Mouse (Mus musculus) lung, postnatal 14 days (tissue): Measurements from ENCODE around the gene Trmt10c.
"Not testable (repeated sequence)": the region's sequence is repeated elsewhere in the genome, so short reads cannot be mapped to it uniquely, and the experiment has no call there.

Experiments
- DNase-seq: peaks from one replicate; pipeline ENCODE4 v3.0.0; 2021

Trmt10c gene

DNA sequence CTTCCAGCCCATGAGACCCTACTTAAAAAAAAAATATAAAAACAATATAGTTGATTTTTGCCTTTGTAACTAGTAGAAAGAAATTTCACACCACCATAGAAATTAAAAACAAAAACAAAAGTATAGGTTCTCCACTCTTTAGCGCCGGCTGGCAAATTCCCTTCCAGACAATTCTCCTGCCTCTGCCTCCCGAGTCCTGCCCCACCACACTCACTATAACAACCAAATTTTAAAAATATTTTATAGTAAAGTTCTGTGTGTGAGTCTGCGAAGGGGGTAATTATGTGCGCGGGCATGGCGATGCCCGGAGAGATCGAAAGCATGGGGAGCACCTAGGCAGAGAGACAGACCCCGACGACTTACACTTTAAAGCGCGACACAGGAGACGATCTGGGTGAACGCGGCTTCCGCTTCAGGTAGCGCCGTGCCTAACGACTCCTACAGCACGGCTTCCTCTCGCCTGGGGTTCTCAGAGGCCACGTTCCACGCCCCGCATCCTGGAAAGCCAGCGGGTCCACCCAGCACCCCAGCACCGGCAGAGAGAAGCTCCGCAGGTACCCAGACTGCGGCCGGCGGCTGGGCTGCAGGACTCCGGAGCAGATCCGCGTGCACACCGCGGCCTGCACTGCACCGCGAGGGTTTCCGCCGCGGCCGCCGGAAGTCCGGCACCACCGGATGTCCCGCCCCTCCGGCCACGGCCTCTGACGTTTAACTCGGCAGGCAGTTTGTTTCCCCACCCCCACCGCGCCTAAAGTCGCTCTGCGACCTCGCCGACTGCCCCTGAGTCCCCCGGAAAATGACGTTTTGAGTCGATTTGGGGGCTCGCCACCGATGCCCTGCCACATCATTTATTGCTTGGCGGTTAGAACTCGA lies at the start of gene Trmt10c:
Trmt10c (minus strand) TSS at position 682 of the 873 bp plus-strand sequence.
- DNase-seq = peak; percentile 95

DNA sequence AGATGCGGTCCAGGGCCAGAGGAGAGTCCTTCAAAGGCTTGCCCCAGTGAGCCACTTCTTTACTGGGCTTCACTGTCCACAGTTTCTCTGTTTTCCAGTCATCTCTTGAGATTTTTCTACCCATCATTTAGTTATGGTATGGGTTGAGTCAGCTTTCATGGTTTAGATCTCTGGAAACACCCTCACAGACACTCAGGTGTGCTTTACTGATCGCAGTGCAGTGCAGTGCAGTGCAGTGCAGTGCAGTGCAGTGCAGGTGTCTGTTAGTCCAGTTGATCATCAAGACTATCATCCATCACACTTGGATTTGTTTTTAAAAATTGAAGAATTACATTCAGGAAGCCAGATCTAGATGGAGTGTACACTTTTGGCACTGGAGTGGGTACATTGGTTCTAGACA lies 48.7 kb upstream of the Trmt10c start:
- no peak for DNase-seq

GRCm38 (mm10) chr16:56081691-56082090 lies 44.1 kb upstream of the Trmt10c start:
- no peak for DNase-seq

GRCm38 (mm10) chr16:56079419-56079818 lies 41.8 kb upstream of the Trmt10c start:
- no peak for DNase-seq

- no peak for DNase-seq
Observed at GRCm38 (mm10) chr16:56076121-56076869, 38.7 kb upstream of the Trmt10c start.

- DNase-seq = peak; percentile 83
Observed at GRCm38 (mm10) chr16:56075222-56076111, 37.8 kb upstream of the Trmt10c start.

DNA sequence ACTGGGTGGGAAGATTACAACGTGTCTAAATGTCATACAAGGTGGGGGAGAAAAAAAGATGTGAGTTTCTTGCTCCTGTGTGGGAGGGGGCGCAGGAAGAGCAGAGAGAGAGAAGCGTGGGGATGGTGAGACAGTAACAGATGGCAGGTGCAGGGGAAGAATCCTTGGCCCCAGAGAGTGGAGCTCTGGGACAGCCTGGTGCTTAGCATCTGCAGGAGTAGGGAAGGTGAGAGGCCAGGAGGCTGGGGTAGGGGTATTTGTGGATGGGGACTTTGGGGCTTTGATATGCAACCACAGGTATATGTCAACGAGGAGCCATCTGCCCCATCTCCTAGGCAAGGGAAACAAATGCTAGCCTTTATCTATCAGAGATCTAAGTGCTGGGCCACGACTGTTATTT lies 36.9 kb upstream of the Trmt10c start:
- DNase-seq = no peak

DNA sequence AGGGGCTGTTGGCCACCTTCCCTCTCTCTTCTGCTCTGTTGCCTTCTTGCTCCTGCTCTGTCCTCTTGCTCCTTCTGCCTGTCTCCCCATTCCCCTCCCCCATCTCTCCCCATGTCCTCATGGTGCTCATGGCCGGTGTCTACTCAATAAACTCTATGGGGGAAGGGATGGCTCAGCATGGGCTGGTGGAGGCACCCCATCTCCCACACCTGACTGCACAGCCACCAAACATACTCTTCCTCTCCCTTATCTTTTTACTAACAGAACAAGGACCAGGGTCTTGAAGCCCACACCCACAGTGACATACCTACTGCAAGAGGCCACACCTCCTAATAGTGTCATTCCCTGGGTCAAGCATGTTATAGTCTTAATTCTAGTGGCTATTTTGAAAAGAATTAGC lies 36.5 kb upstream of the Trmt10c start:
- no peak for DNase-seq

- not testable (repeated sequence) for DNase-seq
Observed at GRCm38 (mm10) chr16:56073150-56073549, 35.5 kb upstream of the Trmt10c start.

DNA sequence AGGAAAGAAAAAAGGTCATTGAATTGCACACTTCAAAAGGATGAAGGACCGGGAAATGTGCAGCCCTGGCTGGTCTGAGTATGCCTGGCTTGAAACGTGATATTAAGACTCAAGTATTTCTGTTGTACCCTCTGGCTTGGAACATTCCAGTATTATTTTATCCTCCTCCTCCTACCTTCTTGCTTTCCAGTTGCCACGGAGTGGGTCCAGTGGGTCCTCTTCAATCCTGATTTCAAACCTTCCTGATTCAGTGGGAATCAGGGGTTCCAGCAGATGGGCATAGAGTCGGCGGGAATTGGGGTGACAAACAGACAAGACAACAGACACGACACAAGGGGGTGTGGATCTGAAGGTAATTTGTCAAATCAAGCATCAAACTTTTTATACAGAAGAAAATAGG lies 34.9 kb upstream of the Trmt10c start:
- DNase-seq = no peak

DNA sequence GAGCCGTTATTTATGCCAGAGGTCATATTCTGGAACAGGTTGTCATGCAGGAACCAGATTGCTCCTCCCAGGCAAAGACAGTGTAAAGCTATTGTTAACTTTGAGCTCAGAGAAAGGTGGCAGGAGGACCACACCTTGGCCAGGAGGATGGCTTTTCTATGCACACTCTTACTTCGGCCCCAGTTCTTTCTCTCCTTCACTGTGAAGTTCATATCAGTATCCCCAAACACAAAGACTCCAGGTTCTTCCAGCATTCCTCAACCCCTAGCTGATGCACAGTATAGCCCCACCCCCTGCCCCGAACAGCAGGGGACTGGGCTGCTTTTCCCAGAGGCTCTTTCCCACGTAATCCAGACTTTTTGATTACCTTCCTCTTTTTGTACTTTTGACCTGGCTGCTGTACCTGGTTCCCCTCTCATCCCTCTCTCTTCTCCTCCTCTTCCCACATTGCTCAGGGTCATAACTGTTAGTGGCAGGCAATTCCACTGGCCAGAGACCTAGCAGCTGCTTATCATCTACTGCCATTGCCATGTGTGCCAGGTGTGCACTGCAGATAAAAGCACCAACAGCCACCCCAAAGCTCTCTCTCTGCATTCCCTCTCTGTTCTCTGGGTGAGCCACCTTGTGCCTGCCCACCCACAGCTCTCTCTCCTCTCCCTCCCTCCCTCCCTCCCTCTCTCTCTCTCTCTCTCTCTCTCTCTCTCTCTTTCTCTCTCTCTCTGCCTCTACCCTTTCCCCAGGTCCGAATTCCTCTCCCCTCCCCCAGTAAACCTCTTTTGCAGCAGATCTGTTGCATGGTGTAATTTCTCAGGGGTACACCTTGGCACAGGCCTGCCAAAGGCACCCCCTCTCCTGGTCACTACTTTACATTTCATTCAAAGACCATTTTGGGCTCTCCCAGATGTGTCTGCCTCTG lies 34.0 kb upstream of the Trmt10c start:
- DNase-seq = no peak

- no peak for DNase-seq
Observed at GRCm38 (mm10) chr16:56068523-56069070, 31.0 kb upstream of the Trmt10c start.

GRCm38 (mm10) chr16:56066113-56066512 lies 28.5 kb upstream of the Trmt10c start:
- DNase-seq = no peak

DNA sequence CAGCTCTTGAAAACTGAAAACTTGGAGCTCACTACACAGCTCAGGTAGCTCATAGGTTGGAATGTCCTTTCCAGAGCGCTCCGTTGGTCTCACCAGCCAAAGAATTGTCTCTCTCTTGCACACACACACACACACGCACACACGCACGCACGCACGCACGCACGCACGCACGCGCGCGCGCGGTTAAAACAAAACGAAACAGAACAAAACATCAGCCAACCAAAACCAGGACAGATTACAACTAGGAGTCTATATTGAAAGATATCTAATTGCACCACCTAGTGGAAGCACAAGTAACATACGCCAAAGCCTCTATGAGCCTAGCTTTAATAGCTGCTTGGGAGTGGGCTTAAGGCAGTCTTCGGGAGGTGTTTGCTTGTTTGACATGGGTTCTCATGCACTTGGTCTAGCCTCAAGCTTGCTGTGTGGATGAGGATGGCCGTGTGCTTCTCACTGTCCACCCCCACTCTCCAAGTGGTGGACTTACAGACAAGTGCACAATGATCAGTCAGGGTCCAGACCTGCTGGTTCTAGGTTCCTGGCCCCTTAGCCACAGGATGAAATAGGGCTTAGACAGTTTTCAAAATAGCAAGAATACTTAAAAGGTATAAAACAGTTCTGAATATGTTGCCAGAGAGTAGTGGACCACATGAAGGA lies 26.8 kb upstream of the Trmt10c start:
- DNase-seq = peak; percentile 52

DNA sequence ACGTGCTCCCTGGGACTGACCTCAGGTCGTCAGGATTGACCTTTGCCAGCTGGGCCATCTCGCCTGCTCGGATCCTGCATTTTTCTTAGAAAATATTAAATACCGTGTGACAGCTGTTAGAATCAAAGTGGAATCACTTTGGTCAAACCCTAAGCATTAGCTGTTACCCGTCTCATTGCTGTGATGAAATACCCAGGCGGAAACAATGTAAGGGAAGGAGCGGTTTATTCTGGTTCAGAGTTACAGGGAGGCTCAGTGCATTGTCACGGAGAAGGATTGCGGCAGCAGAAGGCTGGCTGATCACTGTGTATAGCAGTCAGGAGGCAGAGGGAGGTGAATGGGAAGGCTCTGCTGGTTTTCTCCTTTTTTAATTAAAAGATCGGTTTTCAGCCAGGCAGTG lies 25.4 kb upstream of the Trmt10c start:
- DNase-seq = no peak

GRCm38 (mm10) chr16:56061995-56062594 lies 24.5 kb upstream of the Trmt10c start:
- no peak for DNase-seq

- no peak for DNase-seq
Observed at GRCm38 (mm10) chr16:56058151-56058550, 20.5 kb upstream of the Trmt10c start.

GRCm38 (mm10) chr16:56056944-56057590 lies 19.4 kb upstream of the Trmt10c start:
- no peak for DNase-seq

DNA sequence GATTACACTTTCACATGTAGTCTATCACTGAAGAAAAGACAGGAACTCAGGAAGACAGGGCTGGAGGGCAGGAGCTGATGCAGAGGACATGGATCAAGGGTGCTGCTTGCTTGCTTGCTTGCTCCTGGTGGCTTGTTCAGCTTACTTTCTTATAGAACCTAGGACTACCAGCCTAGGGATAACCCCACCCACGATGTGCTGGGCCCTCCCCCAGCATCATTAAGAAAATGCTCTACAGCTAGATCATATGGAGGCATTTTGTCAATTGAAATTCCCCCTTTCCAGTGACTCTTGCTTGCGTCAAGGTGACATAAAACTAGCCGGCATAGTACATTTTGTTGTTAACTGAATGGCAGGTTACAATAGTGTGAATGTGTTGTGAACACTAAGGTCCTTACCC lies 18.3 kb upstream of the Trmt10c start:
- no peak for DNase-seq

- not testable (repeated sequence) for DNase-seq
Observed at GRCm38 (mm10) chr16:56048038-56048437, 10.4 kb upstream of the Trmt10c start, which contains the start of gene Senp7. Senp7 (plus strand) TSS chr16:56048338.
